Mouse (Mus musculus): ENCODE results near the gene Piga. TPM values are rescaled to one million over a fixed set of nuclear protein-coding genes. Genes with fewer than 3 reads are reported as not detected.

Piga gene
- total RNA-seq, 2 experiments from 2014 or later: 18.6 to 23.3 TPM

DNA sequence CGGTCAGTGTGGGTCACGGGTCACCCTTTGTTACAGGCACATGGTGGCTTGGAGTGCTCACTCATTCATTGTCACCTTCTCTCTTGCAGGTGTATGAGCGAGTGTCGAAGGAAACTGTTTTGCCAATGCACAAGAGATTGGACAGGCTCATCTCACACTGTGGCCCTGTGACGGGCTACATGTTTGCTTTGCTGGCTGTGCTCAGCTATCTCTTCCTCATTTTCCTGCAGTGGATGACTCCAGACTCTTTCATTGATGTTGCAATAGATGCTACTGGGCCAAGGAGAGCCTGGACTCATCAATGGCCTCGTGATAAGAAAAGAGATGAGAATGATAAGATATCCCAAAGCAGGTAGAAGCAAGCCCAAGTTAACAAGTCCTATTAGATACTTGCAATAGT, 12.0 kb downstream of the Piga start:
- peak; percentile 66 for ATAC-seq (replicated peaks; ENCODE audit: poor library complexity)

DNA sequence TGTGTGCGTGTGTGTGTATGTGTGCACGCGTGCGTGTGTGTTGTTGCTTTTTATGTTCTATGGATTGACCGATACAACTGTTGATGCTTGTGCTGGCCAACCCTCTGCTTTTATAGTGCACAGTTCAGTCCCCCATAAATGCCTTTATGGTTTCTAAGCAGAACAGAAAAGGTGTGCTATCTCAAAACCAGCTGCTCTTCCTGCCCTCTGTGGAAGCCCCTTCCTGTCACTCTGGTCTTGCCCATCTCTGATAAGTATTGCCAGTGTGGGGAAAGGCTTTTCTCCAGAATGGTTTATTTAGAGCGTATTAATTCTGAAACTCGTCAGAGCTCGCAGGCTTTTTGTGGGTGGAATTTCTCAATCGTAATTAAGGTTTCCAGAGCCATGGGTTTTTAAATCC, 13.1 kb downstream of the Piga start:
- peak; percentile 64 for ATAC-seq (replicated peaks; ENCODE audit: poor library complexity)

GRCm38 (mm10) chrX:164436709-164437108, 17.1 kb downstream of the Piga start, which contains the start of gene Asb11:
Asb11 (plus strand) TSS chrX:164436994.
- ATAC-seq (replicated peaks; ENCODE audit: poor library complexity): peak; percentile 51

GRCm38 (mm10) chrX:164439462-164439861, 19.9 kb downstream of the Piga start:
- no peak for ATAC-seq (replicated peaks; ENCODE audit: poor library complexity)

GRCm38 (mm10) chrX:164440140-164440539, 20.6 kb downstream of the Piga start:
- ATAC-seq (replicated peaks; ENCODE audit: poor library complexity): no peak

- no peak for ATAC-seq (replicated peaks; ENCODE audit: poor library complexity)
Measured at GRCm38 (mm10) chrX:164440703-164441102, 21.1 kb downstream of the Piga start.

DNA sequence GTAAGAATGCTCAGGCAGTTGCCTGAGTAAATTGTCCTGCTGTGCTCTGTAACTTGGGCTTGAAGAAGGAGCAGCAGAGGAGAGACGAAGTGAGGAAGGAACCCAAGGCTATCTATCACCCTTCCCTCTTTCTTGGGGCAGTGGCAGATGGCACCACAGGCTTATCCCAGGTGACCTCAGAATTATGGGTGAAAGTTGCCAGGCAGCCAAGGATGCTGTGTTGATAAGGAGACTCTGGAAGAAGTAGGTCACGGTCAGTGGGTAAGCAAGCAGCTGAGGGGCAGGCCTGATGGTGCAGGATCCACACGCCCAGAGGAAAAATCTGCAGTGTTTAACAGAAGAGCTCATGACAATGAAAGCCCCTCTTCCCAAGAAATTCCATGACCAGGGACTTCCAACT, 21.7 kb downstream of the Piga start:
- no peak for ATAC-seq (replicated peaks; ENCODE audit: poor library complexity)

DNA sequence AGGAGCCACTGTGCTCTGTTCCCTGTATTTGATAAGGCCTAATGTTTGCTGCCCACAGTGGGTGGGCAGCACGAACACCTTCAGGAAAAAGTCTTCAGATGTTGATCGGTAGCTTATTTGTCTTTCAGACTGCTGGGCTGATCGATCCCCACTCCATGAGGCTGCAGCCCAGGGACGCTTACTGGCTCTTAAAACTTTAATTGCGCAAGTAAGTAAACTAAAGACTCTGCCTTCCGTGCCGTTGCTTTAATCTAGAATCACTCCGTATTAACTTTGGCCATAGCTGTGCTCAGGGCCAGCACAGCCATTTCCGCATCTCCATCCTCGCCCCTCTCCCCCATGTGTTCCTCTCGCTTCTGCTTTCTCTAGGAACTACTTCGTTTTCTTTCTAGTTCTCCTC, 26.0 kb downstream of the Piga start:
- no peak for ATAC-seq (replicated peaks; ENCODE audit: poor library complexity)

- ATAC-seq (replicated peaks; ENCODE audit: poor library complexity): peak; percentile 40
Measured at GRCm38 (mm10) chrX:164446106-164446551, 26.5 kb downstream of the Piga start.

DNA sequence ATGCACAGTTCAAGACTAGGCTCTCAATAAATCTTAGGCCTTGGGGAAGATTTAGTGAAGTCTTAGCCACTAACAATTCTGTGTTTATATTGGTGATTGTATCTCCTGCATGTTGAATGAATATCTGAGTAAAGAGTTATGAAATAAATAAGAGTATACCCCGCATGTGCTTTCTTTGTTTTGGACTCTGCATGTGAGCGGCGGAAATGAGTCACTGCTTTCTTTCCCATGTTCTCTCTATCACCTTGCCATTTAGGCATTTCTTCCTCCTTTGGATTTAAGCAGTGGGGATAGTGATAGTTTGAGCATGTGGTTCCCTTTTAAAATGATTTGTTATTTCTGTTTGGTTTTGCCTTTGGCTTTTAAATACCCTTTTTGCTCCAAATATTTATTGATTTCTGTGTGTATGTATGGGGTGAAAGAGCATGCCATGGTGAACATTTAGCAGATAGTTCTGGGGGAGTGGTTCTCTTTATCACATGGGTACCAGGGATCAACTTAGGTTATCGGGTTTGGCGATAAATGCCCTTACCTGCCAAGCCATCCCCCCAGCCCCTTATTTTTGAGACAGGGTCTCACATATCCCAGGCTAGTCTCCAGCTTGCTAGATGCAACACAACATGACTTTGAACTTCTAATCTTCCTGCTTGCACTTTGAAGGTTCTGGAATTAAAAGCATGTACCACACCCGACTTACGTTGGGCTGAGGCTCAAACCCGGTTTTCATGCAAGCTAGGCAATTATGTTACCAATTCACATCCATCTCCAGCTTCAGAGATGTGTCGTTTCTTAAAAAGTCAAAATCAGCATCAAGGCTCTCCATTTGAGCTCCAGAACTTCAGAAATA, 27.5 kb downstream of the Piga start:
- ATAC-seq (replicated peaks; ENCODE audit: poor library complexity): no peak

GRCm38 (mm10) chrX:164447682-164448071, 28.1 kb downstream of the Piga start:
- peak; percentile 81 for ATAC-seq (replicated peaks; ENCODE audit: poor library complexity)

DNA sequence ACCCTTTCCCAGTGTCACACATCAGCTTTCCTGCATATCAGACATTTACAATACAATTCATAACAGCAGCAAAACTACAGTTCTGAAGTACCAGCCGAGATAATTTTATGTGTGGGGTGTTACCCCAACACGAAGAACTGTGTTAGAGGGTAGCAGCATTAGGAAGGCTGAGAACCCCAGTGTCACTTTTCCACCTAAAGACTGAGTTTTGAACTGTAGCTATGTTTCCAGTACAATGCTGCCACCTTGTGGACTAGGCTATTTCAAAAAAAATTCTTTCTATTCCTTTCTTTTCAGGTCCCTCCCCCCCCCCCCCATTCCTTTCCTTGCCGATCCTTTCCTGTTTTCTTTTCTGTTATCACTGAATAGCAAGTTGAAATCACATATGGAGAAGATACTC, 29.6 kb downstream of the Piga start:
- ATAC-seq (replicated peaks; ENCODE audit: poor library complexity): peak; percentile 74

DNA sequence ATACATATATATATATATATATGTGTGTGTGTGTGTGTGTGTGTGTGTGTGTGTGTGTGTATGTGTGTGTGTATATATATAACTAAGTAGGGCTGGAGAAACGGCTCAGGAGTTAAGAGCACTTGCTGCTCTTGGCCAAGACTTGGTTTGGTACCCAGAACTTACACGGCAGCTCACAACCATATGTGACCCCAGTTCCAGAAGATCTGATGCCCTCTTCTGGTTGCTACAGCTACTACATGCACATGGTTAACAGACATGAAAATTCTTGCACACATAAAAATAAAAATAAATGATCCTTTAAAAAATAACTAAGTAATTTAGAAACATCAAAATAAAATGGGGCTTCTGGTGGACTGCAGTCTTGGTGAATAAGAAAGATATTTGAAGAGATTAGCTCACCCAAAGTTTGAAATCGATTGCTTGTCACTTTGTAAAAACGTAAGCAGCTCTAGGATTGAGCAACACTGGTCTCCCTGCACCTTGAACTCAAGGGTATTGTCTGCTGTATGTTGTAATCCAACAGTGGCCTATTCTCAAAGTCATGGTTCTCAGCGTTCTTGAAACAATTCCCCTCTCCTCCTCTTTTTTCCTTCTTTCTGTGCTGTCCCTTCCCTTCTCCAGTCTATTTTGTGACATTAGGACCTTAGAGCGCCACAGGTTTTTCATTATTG, 39.8 kb downstream of the Piga start:
- ATAC-seq (replicated peaks; ENCODE audit: poor library complexity): peak; percentile 69

Other genes with a start within 250 kb of the Piga start
- 4.1 and 5.0 TPM in 2 replicates for gene Bmx, start 161.6 kb upstream of the Piga start, total RNA-seq (2015)
- 4.4 and 9.0 TPM in 2 replicates for gene Bmx, start 161.6 kb upstream of the Piga start, total RNA-seq (2017)
- gene Pir, start 150.4 kb upstream of the Piga start, total RNA-seq (2015): 0.99 and 1.1 TPM in 2 replicates
- 0.71 and 1.0 TPM in 2 replicates for gene Pir, start 150.4 kb upstream of the Piga start, total RNA-seq (2017)
- gene Vegfd, start 46.4 kb upstream of the Piga start, total RNA-seq (2015): not detected in 2 replicates
- not detected in 2 replicates for gene Vegfd, start 46.4 kb upstream of the Piga start, total RNA-seq (2017)
- gene Asb11, start 17.2 kb downstream of the Piga start, total RNA-seq (2015): not detected in 2 replicates
- gene Asb11, start 17.2 kb downstream of the Piga start, total RNA-seq (2017): not detected in 2 replicates
- not detected in 2 replicates for gene Asb9, start 86.5 kb downstream of the Piga start, total RNA-seq (2015)
- not detected in 2 replicates for gene Asb9, start 86.5 kb downstream of the Piga start, total RNA-seq (2017)

Data from megakaryocyte progenitor cell, adult 5-6 weeks (primary cell).